Mouse (Mus musculus) limb, embryonic 11.5 days (tissue): Measurements from ENCODE around the gene Ganc. TPM values are rescaled to one million over a fixed set of nuclear protein-coding genes. Genes with fewer than 3 reads are reported as not detected.

Source experiments
- ATAC-seq: fragments of 200-750 bp; cut with Nextera tagmentation; 2 replicates; pipeline ENCODE4 v1.8.0; 2017; ENCODE audit warnings: low read depth; ENCODE audit not compliant: insufficient number of reproducible peaks, low FRiP score, low TSS enrichment
- DNase-seq: peaks from one replicate; pipeline ENCODE4 v3.0.0-alpha.2; 2015; ENCODE audit warnings: low spot score
- H3K27ac ChIP-seq: fragments of 300-500 bp; sonication (generic); replicated peaks from 2 replicates; pipeline ENCODE4 v1.5.1; 2014; ENCODE audit warnings: low read depth, mild to moderate bottlenecking, low read length
- H3K27me3 ChIP-seq: fragments of 300-500 bp; sonication (generic); 2 replicates; pipeline ENCODE4 v1.6.1; 2014; ENCODE audit warnings: mild to moderate bottlenecking, low read length, mixed read lengths; ENCODE audit not compliant: control insufficient read depth, insufficient read depth
- H3K36me3 ChIP-seq: fragments of 300-500 bp; sonication (generic); 2 replicates; pipeline ENCODE4 v1.6.1; 2014; ENCODE audit warnings: mild to moderate bottlenecking, low read length, moderate library complexity, mixed read lengths; ENCODE audit not compliant: control insufficient read depth, insufficient read depth
- H3K4me1 ChIP-seq: fragments of 300-500 bp; sonication (generic); 2 replicates; pipeline ENCODE4 v1.6.1; 2014; ENCODE audit warnings: low read length, mixed read lengths; ENCODE audit not compliant: control insufficient read depth, insufficient read depth
- H3K4me2 ChIP-seq: fragments of 300-500 bp; sonication (generic); 2 replicates; pipeline ENCODE4 v1.6.1; 2014; ENCODE audit warnings: low read depth, mild to moderate bottlenecking, moderate library complexity; ENCODE audit not compliant: severe bottlenecking
- H3K4me3 ChIP-seq: fragments of 300-500 bp; sonication (generic); 2 replicates; pipeline ENCODE4 v1.5.1; 2014; ENCODE audit warnings: low read depth, low read length
- H3K9ac ChIP-seq: fragments of 300-500 bp; sonication (generic); 2 replicates; pipeline ENCODE4 v1.6.1; 2014; ENCODE audit warnings: mild to moderate bottlenecking, low read length
- H3K9me3 ChIP-seq: fragments of 300-500 bp; sonication (generic); 2 replicates; pipeline ENCODE4 v1.6.1; 2016; ENCODE audit warnings: low read length; ENCODE audit not compliant: control insufficient read depth
- WGBS: fragments of 180-500 bp; shearing (Covaris S2); extraction: QIAGEN DNeasy Blood & Tissue Kit; methylation state at CpG from one replicate; pipeline ENCODE4 v1.1.7; 2014; 5-methylcytosine and 5-hydroxymethylcytosine counted together
- polyA plus RNA-seq: library from polyadenylated mRNA; unstranded; fragments of >200 nt; fragmentation: Nextera tagmentation; extraction: Ambion mirVana; gene quantifications from 2 replicates; pipeline ENCODE4 v1.2.1, GENCODE M21; 2014

Gene Ganc
- polyA plus RNA-seq, 1 experiment from 2014 or later = 6.6 TPM

GRCm38 (mm10) chr2:120463328-120463727 is 59.6 kb downstream of the Ganc start:
- H3K4me1 ChIP-seq = no peaks in the 10 kb centered on the region
- H3K9ac ChIP-seq = no peak overlapping the region
- WGBS = 93% methylated on average over 7 of the region's 7 CpGs
- H3K4me2 ChIP-seq = no peak overlapping the region
- no peaks in the 10 kb centered on the region for H3K36me3 ChIP-seq
- H3K9me3 ChIP-seq = no peaks in the 10 kb centered on the region
- no peak overlapping the region for H3K27ac ChIP-seq
- H3K27me3 ChIP-seq = no peaks in the 10 kb centered on the region
- DNase-seq (no peak), ATAC-seq (no peak)
- no peak overlapping the region for H3K4me3 ChIP-seq

GRCm38 (mm10) chr2:120464091-120464490 is 60.4 kb downstream of the Ganc start:
- DNase-seq (no peak), ATAC-seq (no peak)
- Histone ChIP-seq H3K36me3 (no peaks in the 10 kb centered on the region), H3K27me3 (no peaks in the 10 kb centered on the region), H3K9ac (no peak overlapping the region), H3K4me1 (no peaks in the 10 kb centered on the region), H3K4me3 (no peak overlapping the region), H3K9me3 (no peaks in the 10 kb centered on the region), H3K27ac (no peak overlapping the region), H3K4me2 (no peak overlapping the region)
- WGBS = 81% methylated on average over 8 of the region's 8 CpGs

GRCm38 (mm10) chr2:120464732-120465396 is 61.2 kb downstream of the Ganc start:
- Histone ChIP-seq H3K4me1 (no peaks in the 10 kb centered on the region), H3K4me3 (no peak overlapping the region), H3K27ac (no peak overlapping the region), H3K36me3 (no peaks in the 10 kb centered on the region), H3K9me3 (no peaks in the 10 kb centered on the region), H3K9ac (no peak overlapping the region), H3K4me2 (no peak overlapping the region), H3K27me3 (no peaks in the 10 kb centered on the region)
- ATAC-seq (no peak), DNase-seq (no peak)
- WGBS = 96% methylated on average over 2 of the region's 2 CpGs

GRCm38 (mm10) chr2:120465397-120465785 is 61.7 kb downstream of the Ganc start:
- H3K4me2 ChIP-seq = no peak overlapping the region
- no peaks in the 10 kb centered on the region for H3K36me3 ChIP-seq
- WGBS = 63% methylated on average over 5 of the region's 5 CpGs
- ATAC-seq (no peak), DNase-seq (no peak)
- H3K9ac ChIP-seq = no peak overlapping the region
- H3K9me3 ChIP-seq = no peaks in the 10 kb centered on the region
- H3K4me3 ChIP-seq = no peak overlapping the region
- no peaks in the 10 kb centered on the region for H3K4me1 ChIP-seq
- no peaks in the 10 kb centered on the region for H3K27me3 ChIP-seq
- H3K27ac ChIP-seq = no peak overlapping the region

GRCm38 (mm10) chr2:120468011-120468410 is 64.3 kb downstream of the Ganc start:
- H3K27ac ChIP-seq = no peak overlapping the region
- DNase-seq (no peak), ATAC-seq (no peak)
- H3K4me1 ChIP-seq = no peaks in the 10 kb centered on the region
- no peaks in the 10 kb centered on the region for H3K27me3 ChIP-seq
- no peak overlapping the region for H3K9ac ChIP-seq
- no peaks in the 10 kb centered on the region for H3K36me3 ChIP-seq
- H3K4me2 ChIP-seq = no peak overlapping the region
- no peaks in the 10 kb centered on the region for H3K9me3 ChIP-seq
- no peak overlapping the region for H3K4me3 ChIP-seq

GRCm38 (mm10) chr2:120469220-120469619 is 65.5 kb downstream of the Ganc start:
- no peaks in the 10 kb centered on the region for H3K27me3 ChIP-seq
- no peak overlapping the region for H3K4me2 ChIP-seq
- no peaks in the 10 kb centered on the region for H3K9me3 ChIP-seq
- ATAC-seq (no peak), DNase-seq (no peak)
- H3K27ac ChIP-seq = no peak overlapping the region
- H3K36me3 ChIP-seq = no peaks in the 10 kb centered on the region
- H3K4me1 ChIP-seq = no peaks in the 10 kb centered on the region
- H3K9ac ChIP-seq = no peak overlapping the region
- H3K4me3 ChIP-seq = no peak overlapping the region
- WGBS = 88% methylated on average over 3 of the region's 3 CpGs

GRCm38 (mm10) chr2:120469715-120470114 is 66.0 kb downstream of the Ganc start:
- 91% methylated on average over 10 of the region's 10 CpGs for WGBS
- H3K4me2 ChIP-seq = no peak overlapping the region
- DNase-seq (no peak), ATAC-seq (no peak)
- H3K9me3 ChIP-seq = no peaks in the 10 kb centered on the region
- no peaks in the 10 kb centered on the region for H3K4me1 ChIP-seq
- H3K27ac ChIP-seq = no peak overlapping the region
- no peak overlapping the region for H3K9ac ChIP-seq
- no peaks in the 10 kb centered on the region for H3K27me3 ChIP-seq
- no peaks in the 10 kb centered on the region for H3K36me3 ChIP-seq
- H3K4me3 ChIP-seq = no peak overlapping the region

- no peaks in the 10 kb centered on the region for H3K9me3 ChIP-seq
- ATAC-seq (no peak), DNase-seq (no peak)
- H3K27ac ChIP-seq = no peak overlapping the region
- no peaks in the 10 kb centered on the region for H3K4me1 ChIP-seq
- WGBS = 86% methylated on average over 4 of the region's 4 CpGs
- H3K27me3 ChIP-seq = no peaks in the 10 kb centered on the region
- no peak overlapping the region for H3K9ac ChIP-seq
- no peak overlapping the region for H3K4me3 ChIP-seq
- H3K4me2 ChIP-seq = no peak overlapping the region
- no peaks in the 10 kb centered on the region for H3K36me3 ChIP-seq
Observed at GRCm38 (mm10) chr2:120470856-120471255, 67.2 kb downstream of the Ganc start.
